Mouse (Mus musculus): ENCODE results near the gene Stard9. TPM values are rescaled to one million over a fixed set of nuclear protein-coding genes. Genes with fewer than 3 reads are reported as not detected.

The Stard9 gene
- polyA plus RNA-seq, 1 experiment from 2014 or later, result 8.6 TPM

GRCm38 (mm10) chr2:120702675-120703074, 73.8 kb downstream of the Stard9 start:
- H3K36me3 ChIP-seq (ENCODE audit: control insufficient read depth, insufficient read depth, low read length), result peaks cover 40% of the 10 kb centered on the region; the same call in 1 of the 2 replicates

DNA sequence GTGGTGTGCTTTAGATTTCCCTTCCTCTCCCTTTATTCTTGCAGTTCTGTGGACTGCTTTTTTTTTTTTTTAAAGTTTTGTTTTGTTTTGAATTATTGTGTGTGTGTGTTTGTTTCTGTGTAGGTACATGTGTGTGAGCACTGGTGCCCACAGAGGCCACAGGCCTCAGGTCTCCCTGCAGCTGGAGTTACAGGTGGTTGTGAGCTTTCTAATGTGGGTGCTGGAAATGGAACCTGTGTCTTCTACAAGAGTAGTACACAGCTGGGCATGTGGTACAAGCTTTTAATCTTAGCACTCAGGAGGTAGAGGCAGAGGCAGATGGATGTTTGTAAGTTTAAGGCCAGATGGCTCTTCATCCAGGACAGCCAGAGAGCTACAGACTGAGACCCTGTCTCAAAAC, 78.1 kb downstream of the Stard9 start:
- H3K27me3 ChIP-seq (replicated peaks; ENCODE audit: control insufficient read depth, insufficient read depth, low read length), result no peaks in the 10 kb centered on the region
- DNase-seq (ENCODE audit: low spot score) (no peak), ATAC-seq (ENCODE audit: low read depth) (no peak)
- H3K4me2 ChIP-seq (ENCODE audit: low read depth, low read length), result no peak overlapping the region
- H3K9me3 ChIP-seq (ENCODE audit: control insufficient read depth, low read length), result no peaks in the 10 kb centered on the region
- H3K36me3 ChIP-seq (ENCODE audit: control insufficient read depth, insufficient read depth, low read length), result peaks cover 29% of the 10 kb centered on the region; the same call in 1 of the 2 replicates
- H3K4me1 ChIP-seq (ENCODE audit: control insufficient read depth, insufficient read depth, low read length), result no peaks in the 10 kb centered on the region
- no peak overlapping the region for H3K27ac ChIP-seq (replicated peaks; ENCODE audit: low read depth, low read length)
- H3K4me3 ChIP-seq (ENCODE audit: low read depth, low read length), result no peak overlapping the region
- no peak overlapping the region for H3K9ac ChIP-seq (ENCODE audit: low read depth, low read length)

More at GRCm38 (mm10) chr2:120702675-120703074, 73.8 kb downstream of the Stard9 start:
- no peak overlapping the region for H3K27ac ChIP-seq (replicated peaks; ENCODE audit: low read depth, low read length)
- no peaks in the 10 kb centered on the region for H3K4me1 ChIP-seq (ENCODE audit: control insufficient read depth, insufficient read depth, low read length)
- no peaks in the 10 kb centered on the region for H3K27me3 ChIP-seq (replicated peaks; ENCODE audit: control insufficient read depth, insufficient read depth, low read length)
- no peak for ATAC-seq (ENCODE audit: low read depth)
- no peak for DNase-seq (ENCODE audit: low spot score)
- no peak overlapping the region for H3K9ac ChIP-seq (ENCODE audit: low read depth, low read length)
- no peaks in the 10 kb centered on the region for H3K9me3 ChIP-seq (ENCODE audit: control insufficient read depth, low read length)
- H3K4me2 ChIP-seq (ENCODE audit: low read depth, low read length), result no peak overlapping the region
- H3K4me3 ChIP-seq (ENCODE audit: low read depth, low read length), result no peak overlapping the region
- WGBS, result 73% methylated on average over 5 of the region's 5 CpGs

GRCm38 (mm10) chr2:120710154-120710553, 81.2 kb downstream of the Stard9 start:
- no peak overlapping the region for H3K4me3 ChIP-seq (ENCODE audit: low read depth, low read length)
- no peaks in the 10 kb centered on the region for H3K27me3 ChIP-seq (replicated peaks; ENCODE audit: control insufficient read depth, insufficient read depth, low read length)
- H3K4me2 ChIP-seq (ENCODE audit: low read depth, low read length), result no peak overlapping the region
- no peaks in the 10 kb centered on the region for H3K9me3 ChIP-seq (ENCODE audit: control insufficient read depth, low read length)
- no peaks in the 10 kb centered on the region for H3K4me1 ChIP-seq (ENCODE audit: control insufficient read depth, insufficient read depth, low read length)
- 81% methylated on average over 3 of the region's 3 CpGs for WGBS
- no peak overlapping the region for H3K27ac ChIP-seq (replicated peaks; ENCODE audit: low read depth, low read length)
- ATAC-seq (ENCODE audit: low read depth) (no peak), DNase-seq (ENCODE audit: low spot score) (no peak)
- H3K36me3 ChIP-seq (ENCODE audit: control insufficient read depth, insufficient read depth, low read length), result peaks cover 54% of the 10 kb centered on the region
- no peak overlapping the region for H3K9ac ChIP-seq (ENCODE audit: low read depth, low read length)

- ATAC-seq (ENCODE audit: low read depth) (no peak), DNase-seq (ENCODE audit: low spot score) (no peak)
- no peak overlapping the region for H3K9ac ChIP-seq (ENCODE audit: low read depth, low read length)
- no peak overlapping the region for H3K4me3 ChIP-seq (ENCODE audit: low read depth, low read length)
- no peaks in the 10 kb centered on the region for H3K4me1 ChIP-seq (ENCODE audit: control insufficient read depth, insufficient read depth, low read length)
- H3K9me3 ChIP-seq (ENCODE audit: control insufficient read depth, low read length), result no peaks in the 10 kb centered on the region
- no peaks in the 10 kb centered on the region for H3K27me3 ChIP-seq (replicated peaks; ENCODE audit: control insufficient read depth, insufficient read depth, low read length)
- 83% methylated on average over 3 of the region's 3 CpGs for WGBS
- H3K36me3 ChIP-seq (ENCODE audit: control insufficient read depth, insufficient read depth, low read length), result peaks cover 59% of the 10 kb centered on the region
- no peak overlapping the region for H3K27ac ChIP-seq (replicated peaks; ENCODE audit: low read depth, low read length)
- no peak overlapping the region for H3K4me2 ChIP-seq (ENCODE audit: low read depth, low read length)
Observed at GRCm38 (mm10) chr2:120710948-120711347, 82.0 kb downstream of the Stard9 start.

DNA sequence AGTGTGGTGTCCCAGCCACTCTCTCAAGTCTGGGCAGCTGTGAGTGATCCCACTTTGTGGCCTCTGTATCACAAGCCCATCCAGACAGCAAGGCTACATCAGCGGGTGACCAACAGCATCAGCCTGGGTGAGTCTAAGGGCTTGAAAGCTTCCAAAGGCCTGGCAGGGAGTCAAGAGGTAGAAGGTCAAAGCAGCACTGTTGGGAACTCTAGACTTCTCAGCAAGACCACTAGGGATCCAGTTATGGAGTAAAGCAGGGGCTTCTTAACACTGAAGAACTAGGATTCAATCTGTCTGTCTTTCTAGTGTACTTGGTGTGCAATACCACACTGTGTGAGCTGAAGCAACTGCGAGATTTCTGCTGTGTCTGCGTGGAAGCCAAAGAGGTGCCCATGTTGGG, 84.5 kb downstream of the Stard9 start:
- WGBS, result 98% methylated on average over 3 of the region's 3 CpGs
- no peak overlapping the region for H3K9ac ChIP-seq (ENCODE audit: low read depth, low read length)
- H3K36me3 ChIP-seq (ENCODE audit: control insufficient read depth, insufficient read depth, low read length), result peaks cover 68% of the 10 kb centered on the region
- no peaks in the 10 kb centered on the region for H3K4me1 ChIP-seq (ENCODE audit: control insufficient read depth, insufficient read depth, low read length)
- no peaks in the 10 kb centered on the region for H3K27me3 ChIP-seq (replicated peaks; ENCODE audit: control insufficient read depth, insufficient read depth, low read length)
- H3K4me3 ChIP-seq (ENCODE audit: low read depth, low read length), result no peak overlapping the region
- H3K4me2 ChIP-seq (ENCODE audit: low read depth, low read length), result no peak overlapping the region
- DNase-seq (ENCODE audit: low spot score) (no peak), ATAC-seq (ENCODE audit: low read depth) (no peak)
- no peak overlapping the region for H3K27ac ChIP-seq (replicated peaks; ENCODE audit: low read depth, low read length)
- no peaks in the 10 kb centered on the region for H3K9me3 ChIP-seq (ENCODE audit: control insufficient read depth, low read length)

- H3K4me1 ChIP-seq (ENCODE audit: control insufficient read depth, insufficient read depth, low read length), result no peaks in the 10 kb centered on the region
- no peaks in the 10 kb centered on the region for H3K9me3 ChIP-seq (ENCODE audit: control insufficient read depth, low read length)
- 93% methylated on average over 8 of the region's 8 CpGs for WGBS
- no peak overlapping the region for H3K4me3 ChIP-seq (ENCODE audit: low read depth, low read length)
- H3K27ac ChIP-seq (replicated peaks; ENCODE audit: low read depth, low read length), result no peak overlapping the region
- H3K36me3 ChIP-seq (ENCODE audit: control insufficient read depth, insufficient read depth, low read length), result peaks cover 98% of the 10 kb centered on the region
- no peak overlapping the region for H3K9ac ChIP-seq (ENCODE audit: low read depth, low read length)
- DNase-seq (ENCODE audit: low spot score), result no peak
- no peak for ATAC-seq (ENCODE audit: low read depth)
- no peaks in the 10 kb centered on the region for H3K27me3 ChIP-seq (replicated peaks; ENCODE audit: control insufficient read depth, insufficient read depth, low read length)
- no peak overlapping the region for H3K4me2 ChIP-seq (ENCODE audit: low read depth, low read length)
Observed at GRCm38 (mm10) chr2:120718496-120718895, 89.6 kb downstream of the Stard9 start.

- 72% methylated on average over 6 of the region's 6 CpGs for WGBS
- Histone ChIP-seq H3K36me3 (ENCODE audit: control insufficient read depth, insufficient read depth, low read length) (peaks cover 99% of the 10 kb centered on the region), H3K4me3 (ENCODE audit: low read depth, low read length) (no peak overlapping the region), H3K4me2 (ENCODE audit: low read depth, low read length) (no peak overlapping the region), H3K4me1 (ENCODE audit: control insufficient read depth, insufficient read depth, low read length) (no peaks in the 10 kb centered on the region), H3K27ac (replicated peaks; ENCODE audit: low read depth, low read length) (no peak overlapping the region), H3K27me3 (replicated peaks; ENCODE audit: control insufficient read depth, insufficient read depth, low read length) (no peaks in the 10 kb centered on the region), H3K9ac (ENCODE audit: low read depth, low read length) (no peak overlapping the region), H3K9me3 (ENCODE audit: control insufficient read depth, low read length) (no peaks in the 10 kb centered on the region)
- ATAC-seq (ENCODE audit: low read depth) (no peak), DNase-seq (ENCODE audit: low spot score) (no peak)
Observed at GRCm38 (mm10) chr2:120720821-120721220, 91.9 kb downstream of the Stard9 start.

DNA sequence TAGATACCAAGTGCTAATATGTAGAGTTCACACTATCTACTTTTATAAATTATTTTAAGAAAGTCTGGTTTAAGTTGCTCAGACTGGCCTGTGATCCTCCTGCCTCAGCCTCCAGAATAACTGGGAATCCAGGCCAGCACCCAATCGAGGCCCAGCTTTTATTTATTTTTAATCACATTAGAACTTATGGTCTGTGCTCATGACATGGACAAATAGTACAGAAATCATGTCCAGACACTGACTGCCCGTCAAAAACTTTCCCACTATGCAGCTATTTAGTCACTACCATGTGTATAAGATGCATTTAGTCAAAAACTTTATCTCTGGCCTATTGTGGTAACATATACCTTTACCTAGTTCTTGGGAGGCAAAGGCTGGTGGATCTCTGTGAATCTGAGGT, 93.0 kb downstream of the Stard9 start:
- no peak overlapping the region for H3K4me3 ChIP-seq (ENCODE audit: low read depth, low read length)
- H3K27me3 ChIP-seq (replicated peaks; ENCODE audit: control insufficient read depth, insufficient read depth, low read length), result no peaks in the 10 kb centered on the region
- peaks cover 100% of the 10 kb centered on the region for H3K36me3 ChIP-seq (ENCODE audit: control insufficient read depth, insufficient read depth, low read length)
- H3K4me2 ChIP-seq (ENCODE audit: low read depth, low read length), result no peak overlapping the region
- DNase-seq (ENCODE audit: low spot score) (no peak), ATAC-seq (ENCODE audit: low read depth) (no peak)
- WGBS, result 90% methylated on average over 2 of the region's 2 CpGs
- H3K9ac ChIP-seq (ENCODE audit: low read depth, low read length), result no peak overlapping the region
- no peak overlapping the region for H3K27ac ChIP-seq (replicated peaks; ENCODE audit: low read depth, low read length)
- H3K4me1 ChIP-seq (ENCODE audit: control insufficient read depth, insufficient read depth, low read length), result no peaks in the 10 kb centered on the region
- no peaks in the 10 kb centered on the region for H3K9me3 ChIP-seq (ENCODE audit: control insufficient read depth, low read length)

GRCm38 (mm10) chr2:120722491-120722890, 93.6 kb downstream of the Stard9 start:
- H3K27ac ChIP-seq (replicated peaks; ENCODE audit: low read depth, low read length), result no peak overlapping the region
- no peak overlapping the region for H3K4me2 ChIP-seq (ENCODE audit: low read depth, low read length)
- WGBS, result 84% methylated on average over 8 of the region's 8 CpGs
- DNase-seq (ENCODE audit: low spot score), result no peak
- H3K4me1 ChIP-seq (ENCODE audit: control insufficient read depth, insufficient read depth, low read length), result no peaks in the 10 kb centered on the region
- H3K27me3 ChIP-seq (replicated peaks; ENCODE audit: control insufficient read depth, insufficient read depth, low read length), result no peaks in the 10 kb centered on the region
- no peak overlapping the region for H3K9ac ChIP-seq (ENCODE audit: low read depth, low read length)
- no peak overlapping the region for H3K4me3 ChIP-seq (ENCODE audit: low read depth, low read length)
- peaks cover 100% of the 10 kb centered on the region for H3K36me3 ChIP-seq (ENCODE audit: control insufficient read depth, insufficient read depth, low read length)
- no peaks in the 10 kb centered on the region for H3K9me3 ChIP-seq (ENCODE audit: control insufficient read depth, low read length)
- no peak for ATAC-seq (ENCODE audit: low read depth)

Data from embryonic facial prominence, embryonic 14.5 days (tissue).